Mouse (Mus musculus) kidney, adult 9 months (tissue): ENCODE measurements at regions not wholly inside any gene's neighbourhood (a gene's known extent, or its start where the extent isn't known, plus 50 kb on each side); places are given as distances from the start of the nearest gene placed in this dataset.

Experiments
- DNase-seq: peaks from one replicate; pipeline ENCODE4 v3.0.0; 2022

GRCm38 (mm10) chr13:110450526-110450925, 55.7 kb downstream of the Plk2 start:
- no peak for DNase-seq

- no peak for DNase-seq
These were observed 57.2 kb downstream of the Plk2 start for GRCm38 (mm10) chr13:110452009-110452525.

GRCm38 (mm10) chr13:110455085-110455484, 60.2 kb downstream of the Plk2 start:
- peak; percentile 27 for DNase-seq

- no peak for DNase-seq
These were observed 60.8 kb downstream of the Plk2 start for GRCm38 (mm10) chr13:110455569-110456196.

- no peak for DNase-seq
These were observed 63.9 kb downstream of the Plk2 start for GRCm38 (mm10) chr13:110458701-110459100.

- DNase-seq: no peak
These were observed 66.7 kb downstream of the Plk2 start for GRCm38 (mm10) chr13:110461581-110461980.

GRCm38 (mm10) chr13:110471526-110471925, 76.7 kb downstream of the Plk2 start:
- no peak for DNase-seq

GRCm38 (mm10) chr13:110477709-110478108, 82.9 kb downstream of the Plk2 start:
- DNase-seq: no peak

GRCm38 (mm10) chr13:110484358-110484940, 89.6 kb downstream of the Plk2 start:
- no peak for DNase-seq

- DNase-seq: no peak
These were observed 90.7 kb downstream of the Plk2 start for GRCm38 (mm10) chr13:110485515-110485914.

- no peak for DNase-seq
These were observed 95.3 kb downstream of the Plk2 start for GRCm38 (mm10) chr13:110490166-110490565.

- DNase-seq: no peak
These were observed 97.6 kb downstream of the Plk2 start for GRCm38 (mm10) chr13:110492296-110493001.

GRCm38 (mm10) chr13:110493002-110493552, 98.2 kb downstream of the Plk2 start:
- no peak for DNase-seq

- peak; percentile 55 for DNase-seq
These were observed 102.6 kb downstream of the Plk2 start for GRCm38 (mm10) chr13:110497461-110497860.

GRCm38 (mm10) chr13:110507814-110508362, 113.0 kb downstream of the Plk2 start:
- DNase-seq: no peak

- no peak for DNase-seq
These were observed 123.1 kb downstream of the Plk2 start for GRCm38 (mm10) chr13:110517986-110518385.

- DNase-seq: no peak
These were observed 128.1 kb downstream of the Plk2 start for GRCm38 (mm10) chr13:110522974-110523373.

- DNase-seq: no peak
These were observed 132.8 kb downstream of the Plk2 start for GRCm38 (mm10) chr13:110527681-110528080.

GRCm38 (mm10) chr13:110529624-110530023, 134.8 kb downstream of the Plk2 start:
- no peak for DNase-seq

- DNase-seq: peak; percentile 74
These were observed 139.5 kb downstream of the Plk2 start for GRCm38 (mm10) chr13:110534320-110534764.

GRCm38 (mm10) chr13:110535785-110536184, 140.9 kb downstream of the Plk2 start:
- DNase-seq: no peak

- DNase-seq: peak; percentile 71
These were observed 143.2 kb downstream of the Plk2 start for GRCm38 (mm10) chr13:110537960-110538463.
